Mouse (Mus musculus): Measurements from ENCODE around the gene Diaph3. TPM values are rescaled to one million over a fixed set of nuclear protein-coding genes. Genes with fewer than 3 reads are reported as not detected.

The Diaph3 gene
- total RNA-seq, 2 experiments from 2014 or later = 2.5 to 2.7 TPM

Small RNA genes within 50 kb of the gene (microRNA-seq; reads per million reads assigned to microRNA genes)
- 0 reads per million in 2 experiments for gene Gm23438
